Mouse (Mus musculus): ENCODE measurements around the gene Cradd.

Cradd gene

GRCm38 (mm10) chr10:95281466-95281990 is 42.4 kb downstream of the Cradd start:
- intact Hi-C loops (cut with DNase I), result no loop called here

- intact Hi-C loops (cut with DNase I), result no loop called here
Observed at GRCm38 (mm10) chr10:95280327-95280726, 43.6 kb downstream of the Cradd start.

GRCm38 (mm10) chr10:95279459-95279858 is 44.5 kb downstream of the Cradd start:
- intact Hi-C loops (cut with DNase I), result no loop called here

- intact Hi-C loops (cut with DNase I), result no loop called here
Observed at GRCm38 (mm10) chr10:95278085-95278484, 45.8 kb downstream of the Cradd start.

GRCm38 (mm10) chr10:95275488-95275887 is 48.4 kb downstream of the Cradd start:
- intact Hi-C loops (cut with DNase I), result no loop called here

GRCm38 (mm10) chr10:95273226-95273625 is 50.7 kb downstream of the Cradd start:
- intact Hi-C loops (cut with DNase I), result no loop called here

GRCm38 (mm10) chr10:95269151-95269550 is 54.8 kb downstream of the Cradd start:
- intact Hi-C loops (cut with DNase I), result no loop called here

- intact Hi-C loops (cut with DNase I), result no loop called here
Observed at GRCm38 (mm10) chr10:95268366-95268765, 55.6 kb downstream of the Cradd start.

- intact Hi-C loops (cut with DNase I), result no loop called here
Observed at GRCm38 (mm10) chr10:95266983-95267382, 57.0 kb downstream of the Cradd start.

- intact Hi-C loops (cut with DNase I), result no loop called here
Observed at GRCm38 (mm10) chr10:95266041-95266762, 57.7 kb downstream of the Cradd start.

- intact Hi-C loops (cut with DNase I), result loop anchor here (2.0 kb wide), 1 partner anchor 149 kb away; no protein-coding TSS in a partner anchor
Observed at GRCm38 (mm10) chr10:95265576-95265975, 58.4 kb downstream of the Cradd start.

- intact Hi-C loops (cut with DNase I), result loop anchor here (2.0 kb wide), 1 partner anchor 150 kb away; no protein-coding TSS in a partner anchor
Observed at GRCm38 (mm10) chr10:95264485-95265321, 59.2 kb downstream of the Cradd start.

GRCm38 (mm10) chr10:95262388-95262787 is 61.5 kb downstream of the Cradd start:
- intact Hi-C loops (cut with DNase I), result no loop called here

- intact Hi-C loops (cut with DNase I), result no loop called here
Observed at GRCm38 (mm10) chr10:95261279-95261678, 62.7 kb downstream of the Cradd start.

- intact Hi-C loops (cut with DNase I), result no loop called here
Observed at GRCm38 (mm10) chr10:95260420-95260819, 63.5 kb downstream of the Cradd start.

GRCm38 (mm10) chr10:95258471-95259155 is 65.3 kb downstream of the Cradd start:
- intact Hi-C loops (cut with DNase I), result no loop called here

- intact Hi-C loops (cut with DNase I), result no loop called here
Observed at GRCm38 (mm10) chr10:95257979-95258378, 66.0 kb downstream of the Cradd start.

GRCm38 (mm10) chr10:95256095-95256494 is 67.8 kb downstream of the Cradd start:
- intact Hi-C loops (cut with DNase I), result no loop called here

- intact Hi-C loops (cut with DNase I), result no loop called here
Observed at GRCm38 (mm10) chr10:95255018-95255680, 68.8 kb downstream of the Cradd start.

- intact Hi-C loops (cut with DNase I), result no loop called here
Observed at GRCm38 (mm10) chr10:95254453-95255001, 69.4 kb downstream of the Cradd start.

GRCm38 (mm10) chr10:95254046-95254445 is 69.9 kb downstream of the Cradd start:
- intact Hi-C loops (cut with DNase I), result no loop called here
